Mouse (Mus musculus) heart, embryonic 15.5 days (tissue): ENCODE data around the gene Olfr544. TPM values are rescaled to one million over a fixed set of nuclear protein-coding genes. Genes with fewer than 3 reads are reported as not detected.

Source experiments
- ATAC-seq: fragments of 200-750 bp; cut with Nextera tagmentation; replicated peaks from 2 replicates; pipeline ENCODE4 v1.8.0; 2017; ENCODE audit warnings: low read depth, moderate TSS enrichment; ENCODE audit not compliant: insufficient number of reproducible peaks, insufficient read depth, low FRiP score
- H3K27ac ChIP-seq: fragments of 300-500 bp; sonication (generic); 2 replicates; pipeline ENCODE4 v1.5.1; 2015; ENCODE audit warnings: mild to moderate bottlenecking, inconsistent platforms
- H3K27me3 ChIP-seq: fragments of 300-500 bp; sonication (generic); 2 replicates; pipeline ENCODE4 v1.6.1; 2015; ENCODE audit warnings: inconsistent platforms
- H3K36me3 ChIP-seq: fragments of 300-500 bp; sonication (generic); 2 replicates; pipeline ENCODE4 v1.6.1; 2015; ENCODE audit warnings: mild to moderate bottlenecking, inconsistent platforms
- H3K4me1 ChIP-seq: fragments of 300-500 bp; sonication (generic); replicated peaks from 2 replicates; pipeline ENCODE4 v1.6.1; 2015; ENCODE audit warnings: inconsistent platforms
- H3K4me2 ChIP-seq: fragments of 300-500 bp; sonication (generic); 2 replicates; pipeline ENCODE4 v1.6.1; 2015; ENCODE audit warnings: inconsistent platforms, mild to moderate bottlenecking, moderate library complexity
- H3K4me3 ChIP-seq: fragments of 300-500 bp; sonication (generic); 2 replicates; pipeline ENCODE4 v1.5.1; 2015; ENCODE audit warnings: mild to moderate bottlenecking, inconsistent platforms
- H3K9ac ChIP-seq: fragments of 300-500 bp; sonication (generic); 2 replicates; pipeline ENCODE4 v1.6.1; 2015; ENCODE audit warnings: mild to moderate bottlenecking, inconsistent platforms
- H3K9me3 ChIP-seq: fragments of 300-500 bp; sonication (generic); replicated peaks from 2 replicates; pipeline ENCODE4 v1.6.1; 2016; ENCODE audit warnings: inconsistent platforms
- WGBS: fragments of 180-500 bp; shearing (Covaris S2); methylation state at CpG from one replicate; pipeline ENCODE4 v1.1.7; 2015; ENCODE audit warnings: mixed read lengths; 5-methylcytosine and 5-hydroxymethylcytosine counted together
- polyA plus RNA-seq: library from polyadenylated mRNA; unstranded; fragments of >200 nt; fragmentation: Nextera tagmentation; extraction: Ambion mirVana; gene quantifications from 2 replicates; pipeline ENCODE4 v1.2.1, GENCODE M21; 2015

The Olfr544 gene
- 0.05 TPM in 2 replicates for polyA plus RNA-seq

DNA sequence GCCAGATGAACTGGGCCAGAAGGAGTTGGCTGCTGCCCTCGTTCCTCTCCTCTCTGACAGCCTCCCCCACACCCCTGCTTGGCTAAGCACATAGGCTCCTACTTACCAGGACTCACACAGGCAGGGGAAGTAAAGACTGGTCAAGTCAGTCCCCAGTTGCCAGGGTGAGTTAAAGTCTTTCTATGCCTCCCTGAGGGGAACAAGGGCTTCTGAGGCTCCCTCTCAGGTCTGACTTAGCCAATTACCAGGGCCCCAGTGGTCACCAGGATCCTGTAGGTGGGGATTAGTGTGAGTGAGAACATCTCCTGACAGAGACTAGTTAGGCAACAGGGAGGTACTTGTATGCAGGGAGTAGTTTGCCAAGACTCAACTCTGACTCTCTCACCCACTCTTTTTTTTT lies at the start of gene Olfr544:
TSS of gene Olfr544 (minus strand) at position 153 of the 400 bp plus-strand sequence.
- H3K27me3 ChIP-seq, result no peaks in the 10 kb centered on the region
- no peak within 1 kb of the TSS for H3K4me2 ChIP-seq
- no peak for ATAC-seq
- no peak within 1 kb of the TSS for H3K4me3 ChIP-seq
- H3K9me3 ChIP-seq, result no peaks in the 10 kb centered on the region
- WGBS, result 38% methylated on average over 1 of the region's 1 CpGs
- no peaks in the 10 kb centered on the region for H3K36me3 ChIP-seq
- H3K4me1 ChIP-seq, result no peaks in the 10 kb centered on the region
- H3K27ac ChIP-seq, result no peak within 1 kb of the TSS
- no peak within 1 kb of the TSS for H3K9ac ChIP-seq

DNA sequence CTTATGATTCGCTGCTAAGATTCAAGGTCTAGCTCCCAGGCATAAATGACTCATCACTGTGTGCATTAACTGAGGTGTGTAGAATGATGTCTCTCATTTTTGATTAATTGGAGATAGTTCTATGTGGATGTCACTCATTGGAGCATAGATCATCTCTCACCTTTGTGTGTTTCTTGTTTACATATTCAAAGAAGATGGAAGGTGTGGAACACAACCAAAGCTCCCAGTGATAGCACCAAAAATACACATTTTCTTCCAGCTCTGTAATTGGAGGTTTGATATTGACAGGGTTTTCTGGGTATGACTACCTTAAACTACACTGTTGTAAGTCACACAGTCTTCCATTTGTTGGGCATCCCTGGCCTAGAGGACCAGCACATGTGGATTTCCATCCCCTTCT lies 46.3 kb upstream of the Olfr544 start, which contains the start of gene Olfr547:
TSS of gene Olfr547 (plus strand) at position 301 of the 400 bp plus-strand sequence.
- ATAC-seq, result no peak
- WGBS, result 63% methylated on average over 1 of the region's 1 CpGs
- Histone ChIP-seq H3K9ac (no peak within 1 kb of the TSS), H3K27ac (no peak within 1 kb of the TSS), H3K27me3 (no peaks in the 10 kb centered on the region), H3K36me3 (no peaks in the 10 kb centered on the region), H3K4me2 (no peak within 1 kb of the TSS), H3K9me3 (no peaks in the 10 kb centered on the region), H3K4me3 (no peak within 1 kb of the TSS), H3K4me1 (no peaks in the 10 kb centered on the region)

DNA sequence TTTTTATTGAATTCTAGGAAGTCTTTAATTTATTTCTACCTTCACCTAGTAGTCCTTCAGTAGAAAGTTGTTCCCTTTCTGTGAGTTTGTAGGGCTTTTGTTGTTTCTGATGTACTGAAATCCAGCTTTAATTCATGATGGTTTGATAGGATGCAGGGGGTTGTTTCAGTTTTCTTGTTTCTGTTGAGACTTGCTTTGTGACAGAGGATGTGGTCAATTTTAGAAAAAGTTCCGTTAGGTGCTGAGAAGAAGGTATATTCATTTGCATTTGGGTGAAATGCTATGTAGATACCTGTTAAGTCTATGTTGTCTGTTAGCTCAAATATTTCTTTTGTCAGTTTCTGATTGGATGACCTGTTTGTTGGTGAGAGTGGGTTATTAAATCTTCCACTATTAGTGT lies 40.9 kb upstream of the Olfr544 start:
- Histone ChIP-seq H3K4me3 (no peak overlapping the region), H3K4me1 (no peaks in the 10 kb centered on the region), H3K36me3 (no peaks in the 10 kb centered on the region), H3K4me2 (no peak overlapping the region), H3K27me3 (no peaks in the 10 kb centered on the region), H3K9me3 (no peaks in the 10 kb centered on the region), H3K9ac (no peak overlapping the region), H3K27ac (no peak overlapping the region)
- 62% methylated on average over 1 of the region's 1 CpGs for WGBS
- ATAC-seq, result no peak

DNA sequence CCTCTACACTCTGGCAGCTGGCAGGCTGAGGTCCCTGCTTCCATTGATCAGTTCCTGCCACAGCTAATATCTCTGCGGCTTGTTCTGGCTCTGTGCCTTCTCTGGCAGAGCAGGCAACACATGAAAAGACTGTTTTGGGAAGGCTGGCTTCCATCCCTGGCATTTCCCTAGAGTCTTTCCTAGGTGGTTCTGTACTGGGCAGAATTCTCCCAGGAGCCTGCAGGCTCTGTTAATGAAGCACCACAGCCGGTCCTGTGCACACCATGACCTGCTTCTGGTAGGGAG lies 28.9 kb upstream of the Olfr544 start:
- Histone ChIP-seq H3K27me3 (peaks cover 8% of the 10 kb centered on the region), H3K4me1 (peaks cover 4% of the 10 kb centered on the region; the same call in 1 of the 2 replicates), H3K4me2 (no peak overlapping the region), H3K9me3 (no peaks in the 10 kb centered on the region), H3K4me3 (no peak overlapping the region), H3K27ac (no peak overlapping the region), H3K9ac (no peak overlapping the region), H3K36me3 (no peaks in the 10 kb centered on the region)
- whole genome bisulfite sequencing, result 68% methylated on average over 2 of the region's 2 CpGs
- no peak for ATAC-seq

DNA sequence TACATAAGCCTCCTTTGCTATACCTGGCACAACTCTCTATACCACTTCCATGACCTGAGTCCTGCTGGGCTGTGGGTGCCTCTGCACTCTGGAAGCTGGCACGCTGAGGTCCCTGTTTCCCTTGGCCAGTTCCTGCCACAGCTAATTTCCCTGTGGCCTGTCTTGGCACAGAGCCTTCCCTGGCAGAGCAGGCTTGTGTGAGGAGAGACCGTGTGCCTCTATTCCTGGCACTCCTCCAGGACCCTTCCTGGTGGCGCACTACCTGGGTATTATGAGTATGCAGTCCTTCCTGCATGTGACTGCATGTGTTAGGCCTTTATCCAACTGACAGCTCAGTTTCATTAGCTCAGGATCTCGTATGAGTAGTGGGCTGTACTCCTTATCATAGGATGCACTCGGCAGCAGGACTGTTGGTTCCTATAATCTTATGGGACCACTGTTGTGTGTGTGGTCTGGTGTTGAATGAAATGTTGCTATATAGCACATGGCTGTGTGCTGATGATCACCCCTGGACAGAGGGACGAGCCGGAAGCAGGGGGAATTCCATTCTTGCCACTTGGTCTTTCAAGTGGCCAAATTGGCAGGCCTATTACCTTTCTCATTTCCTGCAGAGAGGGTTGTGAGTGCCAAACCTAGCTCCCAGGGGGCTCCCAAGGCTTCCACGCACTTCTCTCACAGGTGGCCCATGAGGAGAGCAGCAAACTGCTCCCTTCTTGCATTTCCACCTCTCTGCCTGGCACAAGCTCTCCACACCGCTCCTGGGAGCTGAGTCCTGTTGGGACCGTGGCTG lies 28.3 kb upstream of the Olfr544 start:
- no peak overlapping the region for H3K4me2 ChIP-seq
- H3K9me3 ChIP-seq, result no peaks in the 10 kb centered on the region
- 39% methylated on average over 10 of the region's 10 CpGs for WGBS
- peaks cover 4% of the 10 kb centered on the region; the same call in 1 of the 2 replicates for H3K4me1 ChIP-seq
- peaks cover 12% of the 10 kb centered on the region for H3K27me3 ChIP-seq
- H3K27ac ChIP-seq, result no peak overlapping the region
- no peak overlapping the region for H3K9ac ChIP-seq
- no peaks in the 10 kb centered on the region for H3K36me3 ChIP-seq
- no peak for ATAC-seq
- H3K4me3 ChIP-seq, result no peak overlapping the region

DNA sequence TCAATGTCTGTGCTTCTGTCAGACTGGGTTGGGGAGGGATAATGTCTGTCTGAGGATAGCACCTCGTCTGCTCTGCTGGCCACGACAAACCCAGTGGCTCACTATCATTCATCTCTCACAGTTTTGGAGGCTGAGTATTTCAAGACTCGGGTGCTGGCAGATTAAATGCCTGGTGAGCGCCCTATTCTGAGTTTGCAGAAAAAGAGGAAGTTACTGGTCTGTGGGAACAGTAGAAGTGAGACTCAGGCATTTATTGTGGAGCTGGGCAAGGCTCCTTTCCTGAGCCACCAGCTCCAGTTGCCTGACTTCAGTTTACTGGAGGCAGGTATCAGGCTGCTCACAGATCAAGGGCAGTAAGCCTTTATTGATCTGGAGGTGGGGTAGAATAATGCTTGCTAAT lies 26.0 kb upstream of the Olfr544 start:
- H3K9ac ChIP-seq, result no peak overlapping the region
- peaks cover 4% of the 10 kb centered on the region; the same call in 1 of the 2 replicates for H3K4me1 ChIP-seq
- H3K4me2 ChIP-seq, result no peak overlapping the region
- H3K27me3 ChIP-seq, result peaks cover 12% of the 10 kb centered on the region
- H3K9me3 ChIP-seq, result no peaks in the 10 kb centered on the region
- H3K27ac ChIP-seq, result no peak overlapping the region
- 40% methylated on average over 4 of the region's 4 CpGs for WGBS
- no peak for ATAC-seq
- H3K4me3 ChIP-seq, result no peak overlapping the region
- no peaks in the 10 kb centered on the region for H3K36me3 ChIP-seq

DNA sequence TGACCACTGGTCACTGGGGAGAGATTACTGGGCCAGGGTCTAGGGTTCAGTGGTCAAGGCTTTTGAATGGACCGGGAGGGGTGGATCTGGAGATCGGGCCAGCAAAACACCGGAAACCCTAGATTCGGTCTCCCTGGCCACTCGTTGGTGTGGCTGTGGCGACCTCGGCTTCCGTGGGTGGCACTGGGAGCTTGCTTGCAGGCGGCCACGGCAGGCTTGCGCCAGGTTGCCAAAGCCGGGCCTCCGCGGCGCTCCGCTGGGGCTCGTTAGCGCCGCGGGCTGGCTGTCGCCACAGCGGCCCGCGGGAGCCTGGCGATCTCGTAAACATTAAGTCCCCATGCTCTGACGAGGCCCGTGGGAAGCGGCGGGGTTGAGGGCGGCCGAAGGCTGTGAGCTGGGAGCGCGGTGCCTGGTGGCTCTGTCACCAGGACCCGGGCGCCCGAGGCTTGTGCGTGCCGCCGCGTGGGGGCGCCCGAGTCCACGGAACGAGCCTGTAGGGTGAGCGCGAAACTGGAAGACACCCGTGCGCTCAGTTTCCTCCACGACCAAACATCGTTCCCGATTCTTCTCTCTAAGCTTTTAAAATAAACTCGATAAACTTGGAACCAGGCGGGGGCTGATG lies 24.8 kb upstream of the Olfr544 start:
- H3K9ac ChIP-seq, result peak overlapping the region; percentile 73
- peak overlapping the region; percentile 95 for H3K4me2 ChIP-seq
- WGBS, result 1% methylated on average over 54 of the region's 54 CpGs
- peak overlapping the region; percentile 55 for H3K4me3 ChIP-seq
- H3K36me3 ChIP-seq, result no peaks in the 10 kb centered on the region
- peaks cover 12% of the 10 kb centered on the region for H3K27me3 ChIP-seq
- peaks cover 4% of the 10 kb centered on the region; the same call in 1 of the 2 replicates for H3K4me1 ChIP-seq
- H3K27ac ChIP-seq, result no peak overlapping the region
- H3K9me3 ChIP-seq, result no peaks in the 10 kb centered on the region
- ATAC-seq, result peak; percentile 84

DNA sequence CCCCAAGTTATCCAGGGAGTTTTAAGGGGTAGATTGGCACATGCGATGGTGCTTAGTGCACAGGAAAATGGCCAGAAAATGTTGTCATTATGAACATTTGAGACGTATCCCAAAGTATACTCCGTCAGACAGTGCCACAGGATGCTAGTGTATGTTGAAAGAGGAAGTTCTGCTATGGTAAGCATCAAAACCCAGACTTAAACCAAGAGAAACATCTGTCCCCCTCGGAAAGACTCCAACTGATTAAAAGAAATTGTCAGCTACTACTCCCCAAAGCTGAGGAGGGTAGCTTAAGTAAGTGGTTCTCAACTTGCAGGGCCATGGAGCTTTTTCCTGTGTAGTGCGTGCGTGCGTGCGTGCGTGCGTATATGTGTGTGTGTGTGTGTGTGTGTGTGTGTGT lies 23.8 kb upstream of the Olfr544 start:
- H3K27ac ChIP-seq, result no peak overlapping the region
- H3K4me1 ChIP-seq, result peaks cover 4% of the 10 kb centered on the region; the same call in 1 of the 2 replicates
- H3K4me2 ChIP-seq, result no peak overlapping the region
- no peak for ATAC-seq
- H3K9ac ChIP-seq, result no peak overlapping the region
- no peak overlapping the region for H3K4me3 ChIP-seq
- H3K9me3 ChIP-seq, result no peaks in the 10 kb centered on the region
- WGBS, result 86% methylated on average over 10 of the region's 10 CpGs
- peaks cover 12% of the 10 kb centered on the region for H3K27me3 ChIP-seq
- no peaks in the 10 kb centered on the region for H3K36me3 ChIP-seq

DNA sequence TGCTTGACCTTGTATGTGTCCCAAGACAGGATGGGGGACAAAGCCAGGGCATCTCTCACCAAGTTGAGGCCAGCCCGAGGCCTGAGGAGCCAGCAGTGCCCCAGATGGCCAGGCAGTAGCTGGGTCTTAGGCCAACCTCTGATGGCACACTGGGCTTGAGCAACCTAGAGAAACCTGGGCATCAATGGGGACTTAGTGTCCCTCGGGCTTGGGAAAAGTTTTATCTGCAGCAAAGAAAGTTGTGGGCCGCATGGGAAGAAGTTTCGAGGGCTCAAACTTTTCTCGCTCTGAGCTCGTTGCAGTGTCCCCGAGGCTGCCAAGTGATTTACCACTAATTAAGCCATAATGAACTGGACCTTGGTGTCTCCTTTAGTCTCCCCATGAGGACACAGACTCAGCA lies 21.6 kb upstream of the Olfr544 start:
- H3K27me3 ChIP-seq, result peaks cover 12% of the 10 kb centered on the region
- no peaks in the 10 kb centered on the region for H3K36me3 ChIP-seq
- WGBS, result 82% methylated on average over 7 of the region's 7 CpGs
- no peak for ATAC-seq
- H3K4me2 ChIP-seq, result no peak overlapping the region
- no peak overlapping the region for H3K9ac ChIP-seq
- no peaks in the 10 kb centered on the region for H3K9me3 ChIP-seq
- no peak overlapping the region for H3K4me3 ChIP-seq
- no peaks in the 10 kb centered on the region; the same call in 1 of the 2 replicates for H3K4me1 ChIP-seq
- no peak overlapping the region for H3K27ac ChIP-seq

DNA sequence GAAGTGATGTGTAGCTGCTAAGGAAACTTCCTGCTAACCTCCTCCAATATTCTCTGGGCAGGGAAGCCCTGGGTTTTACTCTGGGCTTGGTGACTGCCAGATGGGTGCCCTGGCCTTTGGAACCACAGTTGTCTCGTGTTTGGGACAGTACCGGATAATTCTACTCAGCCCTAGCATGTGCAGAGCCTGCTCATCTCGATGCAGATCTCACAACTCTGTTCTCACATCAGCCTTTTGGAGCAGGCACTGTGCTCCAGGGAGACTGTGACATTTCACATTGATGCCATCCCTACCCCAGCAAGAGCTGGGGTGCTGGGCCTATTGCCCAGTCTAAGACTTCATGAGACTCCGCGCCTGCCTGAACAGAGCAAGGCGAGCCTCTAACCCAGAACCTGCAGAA lies 20.6 kb upstream of the Olfr544 start:
- no peak for ATAC-seq
- Histone ChIP-seq H3K4me1 (no peaks in the 10 kb centered on the region; the same call in 1 of the 2 replicates), H3K36me3 (no peaks in the 10 kb centered on the region), H3K27me3 (peaks cover 5% of the 10 kb centered on the region), H3K9ac (no peak overlapping the region), H3K9me3 (no peaks in the 10 kb centered on the region), H3K27ac (no peak overlapping the region), H3K4me2 (no peak overlapping the region), H3K4me3 (no peak overlapping the region)
- 82% methylated on average over 6 of the region's 6 CpGs for WGBS

DNA sequence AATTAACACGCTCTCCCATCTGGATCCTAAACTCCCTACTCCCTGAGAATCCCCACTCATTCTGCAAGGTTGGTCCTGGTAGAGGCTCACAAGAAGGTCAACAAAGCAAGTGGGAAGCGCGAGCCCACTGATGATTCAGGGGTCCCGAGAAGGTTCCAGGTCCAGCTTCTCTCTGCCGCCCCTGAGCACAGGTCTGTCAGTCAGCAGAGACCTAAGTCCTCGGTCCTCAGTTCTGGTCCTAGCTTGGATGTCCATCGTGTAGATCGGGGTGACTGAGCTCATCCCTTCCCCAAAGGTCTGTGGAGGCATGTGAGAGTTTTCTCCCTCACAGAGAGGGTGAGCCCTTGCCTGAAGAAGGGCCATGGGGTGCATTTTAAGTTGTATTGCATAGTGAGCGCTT lies 20.0 kb upstream of the Olfr544 start:
- no peaks in the 10 kb centered on the region; the same call in 1 of the 2 replicates for H3K4me1 ChIP-seq
- no peak overlapping the region for H3K4me2 ChIP-seq
- ATAC-seq, result no peak
- no peak overlapping the region for H3K4me3 ChIP-seq
- no peak overlapping the region for H3K9ac ChIP-seq
- H3K36me3 ChIP-seq, result no peaks in the 10 kb centered on the region
- peaks cover 4% of the 10 kb centered on the region; the same call in 1 of the 2 replicates for H3K27me3 ChIP-seq
- no peaks in the 10 kb centered on the region for H3K9me3 ChIP-seq
- no peak overlapping the region for H3K27ac ChIP-seq
- WGBS, result 81% methylated on average over 9 of the region's 9 CpGs
